Mouse (Mus musculus): ENCODE data around the gene Cel.

- no peak for TF ChIP-seq CTCF (IDR thresholded peaks at IDR 0.05; ENCODE audit: low read depth)
- no peak for TF ChIP-seq EP300 (IDR thresholded peaks at IDR 0.05; ENCODE audit: low read depth)
Measured at GRCm38 (mm10) chr2:28591479-28591878, 28.3 kb upstream of the Cel start.
